Mouse (Mus musculus) forebrain, embryonic 16.5 days (tissue): ENCODE measurements around the gene Cep104. TPM values are rescaled to one million over a fixed set of nuclear protein-coding genes. Genes with fewer than 3 reads are reported as not detected.

ENCODE experiments used
- ATAC-seq: fragments of 200-750 bp; cut with Nextera tagmentation; 2 replicates; pipeline ENCODE4 v1.8.0; 2017; ENCODE audit warnings: mild to moderate bottlenecking, moderate library complexity
- H3K27ac ChIP-seq: fragments of 300-500 bp; sonication (generic); 2 replicates; pipeline ENCODE4 v1.5.1; 2014; ENCODE audit warnings: low read length, control low read depth
- H3K27me3 ChIP-seq: fragments of 300-500 bp; sonication (generic); replicated peaks from 2 replicates; pipeline ENCODE4 v1.6.1; 2014; ENCODE audit warnings: low read length; ENCODE audit not compliant: control insufficient read depth, insufficient read depth
- H3K36me3 ChIP-seq: fragments of 300-500 bp; sonication (generic); 2 replicates; pipeline ENCODE4 v1.6.1; 2014; ENCODE audit not compliant: control insufficient read depth, insufficient read depth
- H3K4me1 ChIP-seq: fragments of 300-500 bp; sonication (generic); replicated peaks from 2 replicates; pipeline ENCODE4 v1.6.1; 2014; ENCODE audit warnings: low read length; ENCODE audit not compliant: control insufficient read depth, insufficient read depth
- H3K4me2 ChIP-seq: fragments of 300-500 bp; sonication (generic); 2 replicates; pipeline ENCODE4 v1.6.1; 2014; ENCODE audit warnings: mild to moderate bottlenecking, low read length, control low read depth
- H3K4me3 ChIP-seq: fragments of 300-500 bp; sonication (generic); replicated peaks from 2 replicates; pipeline ENCODE4 v1.5.1; 2014; ENCODE audit warnings: mild to moderate bottlenecking, low read length, control low read depth
- H3K9ac ChIP-seq: fragments of 300-500 bp; sonication (generic); replicated peaks from 2 replicates; pipeline ENCODE4 v1.6.1; 2014; ENCODE audit warnings: low read depth, low read length, control low read depth
- H3K9me3 ChIP-seq: fragments of 300-500 bp; sonication (generic); 2 replicates; pipeline ENCODE4 v1.6.1; 2016; ENCODE audit warnings: low read length; ENCODE audit not compliant: control insufficient read depth
- WGBS: fragments of 180-500 bp; shearing (Covaris S2); extraction: QIAGEN DNeasy Blood & Tissue Kit; methylation state at CpG from one replicate; pipeline ENCODE4 v1.1.7; 2014; 5-methylcytosine and 5-hydroxymethylcytosine counted together
- polyA plus RNA-seq: library from polyadenylated mRNA; unstranded; fragments of >200 nt; fragmentation: Nextera tagmentation; extraction: Ambion mirVana; gene quantifications from 2 replicates; pipeline ENCODE4 v1.2.1, GENCODE M21; 2015

Cep104 gene
- polyA plus RNA-seq, 1 experiment from 2014 or later: 23.5 TPM

GRCm38 (mm10) chr4:153975768-153976167, 774 bp downstream of the Cep104 start:
- ATAC-seq: no peak
- H3K9ac ChIP-seq: peak overlapping the region; percentile 48
- H3K4me1 ChIP-seq: peaks cover 24% of the 10 kb centered on the region
- 31% methylated on average over 6 of the region's 6 CpGs for WGBS
- peaks cover 5% of the 10 kb centered on the region for H3K36me3 ChIP-seq
- peak overlapping the region; percentile 74 for H3K4me3 ChIP-seq
- no peak overlapping the region for H3K27ac ChIP-seq
- peak overlapping the region; percentile 64 for H3K4me2 ChIP-seq
- H3K27me3 ChIP-seq: no peaks in the 10 kb centered on the region
- no peaks in the 10 kb centered on the region for H3K9me3 ChIP-seq

- Histone ChIP-seq H3K27me3 (no peaks in the 10 kb centered on the region), H3K4me1 (peaks cover 15% of the 10 kb centered on the region), H3K9me3 (no peaks in the 10 kb centered on the region), H3K4me2 (no peak overlapping the region), H3K36me3 (peaks cover 22% of the 10 kb centered on the region), H3K4me3 (no peak overlapping the region), H3K27ac (no peak overlapping the region), H3K9ac (no peak overlapping the region)
- WGBS: 90% methylated on average over 10 of the region's 10 CpGs
- ATAC-seq: no peak
These were observed 4.2 kb downstream of the Cep104 start for GRCm38 (mm10) chr4:153979243-153979642.

GRCm38 (mm10) chr4:153980470-153980869, 5.5 kb downstream of the Cep104 start:
- no peaks in the 10 kb centered on the region for H3K27me3 ChIP-seq
- H3K4me3 ChIP-seq: no peak overlapping the region
- no peak overlapping the region for H3K9ac ChIP-seq
- ATAC-seq: no peak
- H3K27ac ChIP-seq: no peak overlapping the region
- WGBS: 93% methylated on average over 11 of the region's 11 CpGs
- peaks cover 29% of the 10 kb centered on the region for H3K36me3 ChIP-seq
- H3K4me1 ChIP-seq: peaks cover 13% of the 10 kb centered on the region
- H3K9me3 ChIP-seq: no peaks in the 10 kb centered on the region
- no peak overlapping the region for H3K4me2 ChIP-seq

GRCm38 (mm10) chr4:153992715-153993114, 17.7 kb downstream of the Cep104 start:
- no peak overlapping the region for H3K27ac ChIP-seq
- H3K4me3 ChIP-seq: no peak overlapping the region

GRCm38 (mm10) chr4:153993505-153993904, 18.5 kb downstream of the Cep104 start:
- WGBS: 93% methylated on average over 8 of the region's 8 CpGs
- no peaks in the 10 kb centered on the region for H3K27me3 ChIP-seq
- H3K36me3 ChIP-seq: peaks cover 46% of the 10 kb centered on the region
- H3K9me3 ChIP-seq: no peaks in the 10 kb centered on the region
- no peaks in the 10 kb centered on the region for H3K4me1 ChIP-seq
- H3K4me2 ChIP-seq: no peak overlapping the region
- no peak for ATAC-seq
- H3K4me3 ChIP-seq: no peak overlapping the region
- no peak overlapping the region for H3K9ac ChIP-seq
- no peak overlapping the region for H3K27ac ChIP-seq

More at GRCm38 (mm10) chr4:153992715-153993114, 17.7 kb downstream of the Cep104 start:
- Histone ChIP-seq H3K4me2 (no peak overlapping the region), H3K36me3 (peaks cover 46% of the 10 kb centered on the region), H3K9ac (no peak overlapping the region), H3K9me3 (no peaks in the 10 kb centered on the region), H3K27me3 (no peaks in the 10 kb centered on the region), H3K4me1 (no peaks in the 10 kb centered on the region)
- ATAC-seq: no peak
- WGBS: 86% methylated on average over 10 of the region's 10 CpGs

- peaks cover 18% of the 10 kb centered on the region for H3K36me3 ChIP-seq
- no peak overlapping the region for H3K4me3 ChIP-seq
- H3K9me3 ChIP-seq: no peaks in the 10 kb centered on the region
- H3K27ac ChIP-seq: no peak overlapping the region
- no peak overlapping the region for H3K4me2 ChIP-seq
- ATAC-seq: no peak
- no peaks in the 10 kb centered on the region for H3K27me3 ChIP-seq
- no peaks in the 10 kb centered on the region for H3K4me1 ChIP-seq
- no peak overlapping the region for H3K9ac ChIP-seq
- WGBS: 89% methylated on average over 5 of the region's 5 CpGs
These were observed 30.5 kb downstream of the Cep104 start for GRCm38 (mm10) chr4:154005488-154005887.

- no peak overlapping the region for H3K9ac ChIP-seq
- H3K27me3 ChIP-seq: no peaks in the 10 kb centered on the region
- no peaks in the 10 kb centered on the region for H3K9me3 ChIP-seq
- H3K36me3 ChIP-seq: peaks cover 18% of the 10 kb centered on the region
- no peak overlapping the region for H3K4me3 ChIP-seq
- H3K4me1 ChIP-seq: no peaks in the 10 kb centered on the region
- 93% methylated on average over 6 of the region's 6 CpGs for WGBS
- no peak overlapping the region for H3K4me2 ChIP-seq
- no peak overlapping the region for H3K27ac ChIP-seq
- no peak for ATAC-seq
These were observed 31.3 kb downstream of the Cep104 start for GRCm38 (mm10) chr4:154006264-154006663.

- no peak for ATAC-seq
- peaks cover 5% of the 10 kb centered on the region for H3K4me1 ChIP-seq
- no peak overlapping the region for H3K4me2 ChIP-seq
- no peaks in the 10 kb centered on the region for H3K9me3 ChIP-seq
- WGBS: 81% methylated on average over 4 of the region's 4 CpGs
- H3K36me3 ChIP-seq: peaks cover 14% of the 10 kb centered on the region
- no peak overlapping the region for H3K9ac ChIP-seq
- no peaks in the 10 kb centered on the region for H3K27me3 ChIP-seq
- no peak overlapping the region for H3K27ac ChIP-seq
- H3K4me3 ChIP-seq: no peak overlapping the region
These were observed 32.8 kb downstream of the Cep104 start for GRCm38 (mm10) chr4:154007759-154008158.

- Histone ChIP-seq H3K4me3 (peak overlapping the region; percentile 98), H3K9me3 (no peaks in the 10 kb centered on the region), H3K27me3 (no peaks in the 10 kb centered on the region), H3K4me2 (peak overlapping the region; percentile 51), H3K36me3 (peaks cover 6% of the 10 kb centered on the region), H3K9ac (peak overlapping the region; percentile 88), H3K4me1 (peaks cover 19% of the 10 kb centered on the region), H3K27ac (peak overlapping the region; percentile 0; the same call in 1 of the 2 replicates)
- ATAC-seq: peak; percentile 1; the same call in 1 of the 2 replicates
- 27% methylated on average over 13 of the region's 13 CpGs for WGBS
These were observed 36.1 kb downstream of the Cep104 start for GRCm38 (mm10) chr4:154010907-154011645.
